Mouse (Mus musculus): Measurements from ENCODE around the gene Olfr824.
"Not testable (repeated sequence)": the region's sequence is repeated elsewhere in the genome, so short reads cannot be mapped to it uniquely, and the experiment has no call there.

The Olfr824 gene

DNA sequence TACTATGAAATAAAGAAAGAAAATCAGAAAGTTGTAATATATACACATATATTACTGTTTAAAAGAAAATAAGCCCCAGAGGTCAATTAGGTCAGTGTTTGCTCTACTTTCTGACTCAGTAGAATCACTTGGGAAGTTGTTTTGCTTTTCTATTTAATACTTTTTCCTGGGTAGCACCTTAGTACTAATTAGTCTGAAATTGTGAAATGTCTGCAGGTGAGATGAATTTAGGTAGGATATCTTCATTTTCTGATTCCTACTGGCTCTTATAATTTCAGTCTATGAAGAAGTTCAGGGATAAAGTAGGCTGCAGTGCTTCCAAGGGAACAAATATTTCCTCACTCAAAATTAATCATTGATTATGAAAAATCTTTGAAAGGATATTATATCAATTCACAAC lies at the start of gene Olfr824:
TSS of gene Olfr824 (minus strand) at position 101 of the 400 bp plus-strand sequence.
- not testable (repeated sequence) for DNase-seq (ENCODE audit: low read depth, low spot score)

GRCm38 (mm10) chr10:130166666-130167065 lies 36.9 kb upstream of the Olfr824 start, which contains the start of gene Olfr825:
Gene Olfr825, minus strand, starts transcription at chr10:130166766.
- DNase-seq (ENCODE audit: low read depth, low spot score): no peak

DNA sequence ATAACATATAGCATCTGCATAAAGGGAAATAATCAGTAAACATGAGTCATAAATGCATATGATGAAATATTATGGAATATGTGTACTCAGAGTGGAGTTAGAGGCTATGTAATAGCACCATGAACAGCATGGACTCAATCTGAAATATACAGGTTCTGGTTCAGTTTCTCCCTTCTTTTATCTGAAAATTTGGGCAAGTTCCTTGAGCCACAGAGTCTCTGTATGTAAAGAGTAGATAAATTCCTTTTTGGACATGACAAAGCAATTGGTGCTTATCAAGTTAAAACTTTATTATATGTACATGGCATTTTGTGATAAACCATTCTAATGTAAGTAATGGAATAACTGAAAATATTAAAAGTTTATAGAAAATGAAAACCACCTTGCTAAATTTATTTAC lies 35.4 kb upstream of the Olfr824 start:
- DNase-seq (ENCODE audit: low read depth, low spot score): no peak

- no peak for DNase-seq (ENCODE audit: low read depth, low spot score)
Observed at GRCm38 (mm10) chr10:130144121-130144520, 14.3 kb upstream of the Olfr824 start.

DNA sequence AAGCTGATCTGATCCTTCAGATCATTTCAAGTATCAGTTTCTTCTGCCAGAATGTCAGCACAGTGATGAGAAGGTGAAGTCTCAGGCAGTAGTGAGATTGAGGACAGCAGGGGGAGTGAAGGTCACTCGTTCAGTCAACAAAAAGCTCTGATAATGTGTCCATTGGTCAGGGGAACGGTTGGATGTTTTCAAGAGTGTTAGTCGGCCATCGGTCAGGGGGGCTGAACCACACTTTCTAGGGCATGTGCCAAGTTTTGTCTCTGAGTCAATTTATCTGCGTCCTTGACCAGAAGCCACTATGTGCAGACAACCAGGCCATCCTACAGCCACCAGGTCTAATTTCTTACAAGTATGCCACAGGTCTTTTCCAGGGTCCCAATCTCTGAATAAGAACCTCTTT lies 12.7 kb upstream of the Olfr824 start:
- not testable (repeated sequence) for DNase-seq (ENCODE audit: low read depth, low spot score)

DNA sequence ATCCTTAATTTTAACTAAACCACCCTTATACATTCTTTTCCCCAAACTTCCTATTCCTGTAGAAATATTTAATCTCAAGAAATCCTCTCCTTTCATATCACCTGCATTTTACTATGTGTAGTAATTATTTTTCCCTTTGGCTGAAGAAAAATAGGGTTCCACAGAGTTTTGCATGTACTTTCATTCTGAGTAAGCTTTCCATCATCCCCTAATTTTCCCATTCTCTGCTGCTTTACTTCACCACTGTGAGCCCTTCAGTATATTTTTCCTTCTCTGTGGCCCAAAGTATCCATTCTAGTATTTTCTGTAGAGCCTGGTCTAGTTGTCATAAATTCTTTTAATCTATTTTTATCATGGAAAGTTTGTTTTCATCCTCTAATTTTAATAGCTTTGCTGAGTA lies 5.0 kb upstream of the Olfr824 start:
- no peak for DNase-seq (ENCODE audit: low read depth, low spot score)

GRCm38 (mm10) chr10:130116045-130116444 lies 13.8 kb downstream of the Olfr824 start:
- not testable (repeated sequence) for DNase-seq (ENCODE audit: low read depth, low spot score)

DNA sequence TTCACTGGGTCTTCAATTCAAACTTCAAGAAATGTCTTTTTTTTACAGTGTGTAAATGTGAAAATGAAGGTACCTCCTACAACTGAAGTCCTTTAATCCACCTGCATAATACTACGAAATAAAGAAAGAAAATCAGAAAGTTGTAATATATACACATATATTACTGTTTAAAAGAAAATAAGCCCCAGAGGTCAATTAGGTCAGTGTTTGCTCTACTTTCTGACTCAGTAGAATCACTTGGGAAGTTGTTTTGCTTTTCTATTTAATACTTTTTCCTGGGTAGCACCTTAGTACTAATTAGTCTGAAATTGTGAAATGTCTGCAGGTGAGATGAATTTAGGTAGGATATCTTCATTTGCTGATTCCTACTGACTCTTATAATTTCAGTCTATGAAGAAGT lies 14.5 kb downstream of the Olfr824 start, which contains the start of gene Olfr823:
TSS of gene Olfr823 (minus strand) at position 101 of the 400 bp plus-strand sequence.
- DNase-seq (ENCODE audit: low read depth, low spot score): not testable (repeated sequence)

DNA sequence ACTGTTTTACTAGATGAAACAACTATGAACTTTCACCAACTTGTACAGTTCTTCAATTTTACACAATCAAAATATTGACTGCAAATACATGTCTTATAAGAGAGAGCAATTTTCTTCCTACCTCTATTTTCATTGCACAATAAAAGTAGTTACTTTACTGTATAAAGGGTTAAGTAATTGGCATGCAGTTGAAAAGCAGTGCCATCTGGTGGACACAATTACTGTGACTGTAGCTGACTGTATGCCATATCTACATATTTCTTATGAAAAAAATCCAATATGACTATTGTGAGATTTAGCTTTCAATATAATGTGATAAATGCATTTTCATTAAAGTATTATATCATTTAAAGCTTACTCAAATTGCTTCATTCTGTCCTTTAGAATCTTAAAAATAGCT lies 33.7 kb downstream of the Olfr824 start:
- no peak for DNase-seq (ENCODE audit: low read depth, low spot score)

GRCm38 (mm10) chr10:130092838-130093440 lies 36.9 kb downstream of the Olfr824 start:
- peak; percentile 53 for DNase-seq (ENCODE audit: low read depth, low spot score)
